Mouse (Mus musculus) kidney, postnatal 0 days (tissue): ENCODE results near the gene Eef1a1. TPM values are rescaled to one million over a fixed set of nuclear protein-coding genes. Genes with fewer than 3 reads are reported as not detected.

Experiments used
- ATAC-seq: fragments of 200-750 bp; cut with Nextera tagmentation; replicated peaks from 2 replicates; pipeline ENCODE4 v1.8.0; 2017; ENCODE audit warnings: low read depth, moderate number of reproducible peaks, moderate TSS enrichment, moderate library complexity; ENCODE audit not compliant: low FRiP score
- DNase-seq: peaks from one replicate; pipeline ENCODE4 v3.0.0-alpha.2; 2016; ENCODE audit warnings: low spot score
- H3K27ac ChIP-seq: fragments of 300-500 bp; sonication (generic); 2 replicates; pipeline ENCODE4 v1.5.1; 2014; ENCODE audit warnings: mild to moderate bottlenecking
- H3K27me3 ChIP-seq: fragments of 300-500 bp; sonication (generic); 2 replicates; pipeline ENCODE4 v1.6.1; 2014; ENCODE audit warnings: low read length, mixed read lengths; ENCODE audit not compliant: insufficient read depth
- H3K36me3 ChIP-seq: fragments of 300-500 bp; sonication (generic); 2 replicates; pipeline ENCODE4 v1.6.1; 2014; ENCODE audit warnings: low read length, mixed read lengths; ENCODE audit not compliant: insufficient read depth
- H3K4me1 ChIP-seq: fragments of 300-500 bp; sonication (generic); replicated peaks from 2 replicates; pipeline ENCODE4 v1.6.1; 2014; ENCODE audit warnings: antibody characterized with exemption, low read length, mixed read lengths; ENCODE audit not compliant: insufficient read depth
- H3K4me2 ChIP-seq: fragments of 300-500 bp; sonication (generic); 2 replicates; pipeline ENCODE4 v1.6.1; 2014; ENCODE audit warnings: mild to moderate bottlenecking, low read length, moderate library complexity, mixed read lengths
- H3K4me3 ChIP-seq: fragments of 300-500 bp; sonication (generic); replicated peaks from 2 replicates; pipeline ENCODE4 v1.5.1; 2014; ENCODE audit warnings: low read depth, low read length
- H3K9ac ChIP-seq: fragments of 300-500 bp; sonication (generic); 2 replicates; pipeline ENCODE4 v1.6.1; 2014; ENCODE audit warnings: low read depth, low read length
- H3K9me3 ChIP-seq: fragments of 300-500 bp; sonication (generic); replicated peaks from 2 replicates; pipeline ENCODE4 v1.6.1; 2016; ENCODE audit warnings: low read length, inconsistent platforms, mixed read lengths
- CTCF ChIP-seq: IDR thresholded peaks from 2 replicates; pipeline ENCODE4 v1.5.1; 2016; ENCODE audit warnings: antibody characterized with exemption, low read depth, mild to moderate bottlenecking, moderate library complexity
- WGBS: fragments of 180-500 bp; shearing (Covaris S2); extraction: QIAGEN DNeasy Blood & Tissue Kit; methylation state at CpG from one replicate; pipeline ENCODE4 v1.1.7; 2014; 5-methylcytosine and 5-hydroxymethylcytosine counted together
- polyA plus RNA-seq: library from polyadenylated mRNA; unstranded; fragments of >200 nt; fragmentation: Nextera tagmentation; extraction: Ambion mirVana; gene quantifications from 2 replicates; pipeline ENCODE4 v1.2.1, GENCODE M21; 2015

The Eef1a1 gene
- polyA plus RNA-seq, 1 experiment from 2014 or later, result 4,728 TPM

- H3K4me1 ChIP-seq, result no peaks in the 10 kb centered on the region
- no peak overlapping the region for H3K9ac ChIP-seq
- 65% methylated on average over 8 of the region's 8 CpGs for WGBS
- H3K9me3 ChIP-seq, result no peaks in the 10 kb centered on the region
- no peak overlapping the region for H3K27ac ChIP-seq
- TF ChIP-seq CTCF, result no peak
- ATAC-seq, result no peak
- peaks cover 30% of the 10 kb centered on the region for H3K36me3 ChIP-seq
- H3K4me2 ChIP-seq, result no peak overlapping the region
- H3K4me3 ChIP-seq, result no peak overlapping the region
- no peak for DNase-seq
- H3K27me3 ChIP-seq, result no peaks in the 10 kb centered on the region
Observed at GRCm38 (mm10) chr9:78473588-78473987, 15.4 kb downstream of the Eef1a1 start.

GRCm38 (mm10) chr9:78465725-78466124 lies 23.2 kb downstream of the Eef1a1 start:
- Histone ChIP-seq H3K9me3 (no peaks in the 10 kb centered on the region), H3K4me1 (no peaks in the 10 kb centered on the region), H3K9ac (no peak overlapping the region), H3K27ac (no peak overlapping the region), H3K36me3 (peaks cover 43% of the 10 kb centered on the region), H3K4me2 (no peak overlapping the region), H3K4me3 (no peak overlapping the region), H3K27me3 (no peaks in the 10 kb centered on the region)
- 0 out of 2 replicates have a peak, but pooled peaks have one; percentile 17 for ATAC-seq
- no peak for TF ChIP-seq CTCF
- DNase-seq, result no peak
- 92% methylated on average over 3 of the region's 3 CpGs for WGBS

- no peaks in the 10 kb centered on the region for H3K4me1 ChIP-seq
- no peak overlapping the region for H3K4me2 ChIP-seq
- 84% methylated on average over 4 of the region's 4 CpGs for WGBS
- no peak overlapping the region for H3K27ac ChIP-seq
- H3K9me3 ChIP-seq, result no peaks in the 10 kb centered on the region
- H3K9ac ChIP-seq, result no peak overlapping the region
- no peak for TF ChIP-seq CTCF
- no peak overlapping the region for H3K4me3 ChIP-seq
- no peaks in the 10 kb centered on the region for H3K27me3 ChIP-seq
- DNase-seq (no peak), ATAC-seq (no peak)
- H3K36me3 ChIP-seq, result peaks cover 36% of the 10 kb centered on the region
Observed at GRCm38 (mm10) chr9:78463337-78463736, 25.6 kb downstream of the Eef1a1 start.

GRCm38 (mm10) chr9:78457026-78457425 lies 31.9 kb downstream of the Eef1a1 start:
- Histone ChIP-seq H3K27me3 (no peaks in the 10 kb centered on the region), H3K4me2 (no peak overlapping the region), H3K9me3 (no peaks in the 10 kb centered on the region), H3K9ac (no peak overlapping the region), H3K4me3 (no peak overlapping the region), H3K27ac (no peak overlapping the region), H3K4me1 (no peaks in the 10 kb centered on the region), H3K36me3 (peaks cover 35% of the 10 kb centered on the region)
- no peak for DNase-seq
- TF ChIP-seq CTCF, result no peak
- no peak for ATAC-seq
- 91% methylated on average over 8 of the region's 8 CpGs for WGBS

- DNase-seq (no peak), ATAC-seq (no peak)
- Histone ChIP-seq H3K9ac (no peak overlapping the region), H3K27ac (no peak overlapping the region), H3K27me3 (no peaks in the 10 kb centered on the region), H3K36me3 (peaks cover 14% of the 10 kb centered on the region; the same call in 1 of the 2 replicates), H3K4me1 (peaks cover 4% of the 10 kb centered on the region; the same call in 1 of the 2 replicates), H3K4me3 (no peak overlapping the region), H3K9me3 (no peaks in the 10 kb centered on the region), H3K4me2 (no peak overlapping the region)
- TF ChIP-seq CTCF, result no peak
- 85% methylated on average over 4 of the region's 4 CpGs for WGBS
Observed at GRCm38 (mm10) chr9:78451382-78451781, 37.6 kb downstream of the Eef1a1 start.

GRCm38 (mm10) chr9:78450404-78450803 lies 38.5 kb downstream of the Eef1a1 start:
- no peak overlapping the region for H3K27ac ChIP-seq
- H3K27me3 ChIP-seq, result no peaks in the 10 kb centered on the region
- H3K9ac ChIP-seq, result no peak overlapping the region
- H3K4me3 ChIP-seq, result no peak overlapping the region
- peaks cover 4% of the 10 kb centered on the region; the same call in 1 of the 2 replicates for H3K4me1 ChIP-seq
- H3K9me3 ChIP-seq, result no peaks in the 10 kb centered on the region
- H3K4me2 ChIP-seq, result no peak overlapping the region
- H3K36me3 ChIP-seq, result peaks cover 14% of the 10 kb centered on the region; the same call in 1 of the 2 replicates
- WGBS, result 83% methylated on average over 5 of the region's 5 CpGs
- no peak for DNase-seq
- no peak for ATAC-seq
- no peak for TF ChIP-seq CTCF
